Mouse (Mus musculus): ENCODE measurements around the gene Tmc3.

DNA sequence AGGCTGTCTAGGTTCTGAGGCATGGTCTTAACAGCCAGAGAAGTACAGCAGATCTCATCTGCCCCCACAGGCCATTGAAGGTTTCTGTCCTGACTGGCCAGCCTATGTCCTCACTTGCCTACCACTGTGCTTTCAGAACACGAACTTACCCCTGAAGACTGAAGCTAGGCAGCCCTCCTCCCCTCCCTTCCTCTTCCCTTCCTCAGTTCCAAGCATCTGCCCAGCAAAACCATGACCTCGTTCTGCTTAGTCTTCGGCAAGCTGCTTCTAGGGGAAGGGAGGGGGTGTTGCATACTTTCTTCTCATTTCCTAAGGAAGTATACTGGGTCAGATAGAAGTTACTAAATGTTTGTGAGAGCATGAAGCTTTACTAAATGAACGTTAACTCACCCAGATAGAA is 13.7 kb upstream of the Tmc3 start:
- no peak for TF ChIP-seq CTCF (IDR thresholded peaks at IDR 0.05; ENCODE audit: low read depth, low read length)
- TF ChIP-seq GATA1 (IDR thresholded peaks at IDR 0.05; ENCODE audit: borderline replicate concordance, low read length) = no peak
- no peak for TF ChIP-seq TAL1 (conservative IDR thresholded peaks at IDR 0.05; ENCODE audit: low read depth, low read length)
- TF ChIP-seq POLR2AphosphoS5 (IDR thresholded peaks at IDR 0.05; ENCODE audit: insufficient replicate concordance, low read depth, low read length) = no peak
